Mouse (Mus musculus) heart, postnatal 0 days (tissue): ENCODE measurements at regions not wholly inside any gene's neighbourhood (a gene's known extent, or its start where the extent isn't known, plus 50 kb on each side); places are given as distances from the start of the nearest gene placed in this dataset.

Experiments used
- ATAC-seq: fragments of 200-750 bp; cut with Nextera tagmentation; 2 replicates; pipeline ENCODE4 v1.8.0; 2017; ENCODE audit warnings: low read depth, moderate number of reproducible peaks, moderate library complexity; ENCODE audit not compliant: insufficient read depth
- DNase-seq: peaks from one replicate; pipeline ENCODE4 v3.0.0-alpha.2; 2016; ENCODE audit warnings: low spot score
- H3K27ac ChIP-seq: fragments of 300-500 bp; sonication (generic); 2 replicates; pipeline ENCODE4 v1.5.1; 2014; ENCODE audit warnings: low read depth, mild to moderate bottlenecking
- H3K27me3 ChIP-seq: fragments of 300-500 bp; sonication (generic); 2 replicates; pipeline ENCODE4 v1.6.1; 2014; ENCODE audit warnings: low read length, mixed read lengths; ENCODE audit not compliant: control insufficient read depth, insufficient read depth
- H3K36me3 ChIP-seq: fragments of 300-500 bp; sonication (generic); replicated peaks from 2 replicates; pipeline ENCODE4 v1.6.1; 2014; ENCODE audit warnings: low read length, mixed read lengths; ENCODE audit not compliant: control insufficient read depth, insufficient read depth
- H3K4me1 ChIP-seq: fragments of 300-500 bp; sonication (generic); 2 replicates; pipeline ENCODE4 v1.6.1; 2014; ENCODE audit warnings: antibody characterized with exemption; ENCODE audit not compliant: control insufficient read depth, insufficient read depth
- H3K4me2 ChIP-seq: fragments of 300-500 bp; sonication (generic); 2 replicates; pipeline ENCODE4 v1.6.1; 2014; ENCODE audit warnings: low read depth, mild to moderate bottlenecking, low read length, moderate library complexity
- H3K4me3 ChIP-seq: fragments of 300-500 bp; sonication (generic); 2 replicates; pipeline ENCODE4 v1.5.1; 2014; ENCODE audit warnings: low read depth, low read length
- H3K9ac ChIP-seq: fragments of 300-500 bp; sonication (generic); replicated peaks from 2 replicates; pipeline ENCODE4 v1.6.1; 2014; ENCODE audit warnings: low read depth, low read length, mixed read lengths
- H3K9me3 ChIP-seq: fragments of 300-500 bp; sonication (generic); replicated peaks from 2 replicates; pipeline ENCODE4 v1.6.1; 2016; ENCODE audit warnings: low read length; ENCODE audit not compliant: control insufficient read depth
- CTCF ChIP-seq: IDR thresholded peaks from 2 replicates; pipeline ENCODE4 v1.5.1; 2016; ENCODE audit warnings: antibody characterized with exemption, control low read depth, low read depth
- EP300 ChIP-seq: IDR thresholded peaks from 2 replicates; pipeline ENCODE4 v1.6.1; 2016; ENCODE audit warnings: antibody characterized with exemption, low read depth
- WGBS: fragments of 180-500 bp; shearing (Covaris S2); extraction: QIAGEN DNeasy Blood & Tissue Kit; methylation state at CpG from one replicate; pipeline ENCODE4 v1.1.7; 2014; 5-methylcytosine and 5-hydroxymethylcytosine counted together

DNA sequence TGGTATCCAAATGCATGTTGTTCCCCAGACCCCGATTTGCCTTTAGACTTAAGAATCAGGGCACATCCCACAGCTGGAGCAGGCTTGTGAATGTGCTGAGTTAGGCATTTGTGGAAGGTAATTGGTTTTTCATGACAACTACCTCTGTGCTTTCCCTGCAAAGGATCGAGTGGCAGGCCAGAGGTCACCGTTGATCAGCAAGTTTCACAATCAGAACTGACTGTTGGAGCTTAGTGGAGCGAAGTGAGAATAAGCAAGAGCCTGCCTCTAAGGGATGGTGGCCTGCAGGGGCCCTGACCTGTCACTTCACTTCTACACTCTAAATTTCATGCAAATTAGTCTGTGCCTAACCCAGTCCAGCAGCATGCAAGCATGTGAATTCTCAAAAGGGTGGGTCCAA lies 270.7 kb downstream of the Ins1 start:
- H3K9me3 ChIP-seq: no peaks in the 10 kb centered on the region
- no peaks in the 10 kb centered on the region for H3K36me3 ChIP-seq
- H3K27me3 ChIP-seq: no peaks in the 10 kb centered on the region
- no peak overlapping the region for H3K9ac ChIP-seq
- no peaks in the 10 kb centered on the region for H3K4me1 ChIP-seq
- H3K27ac ChIP-seq: no peak overlapping the region
- WGBS: 64% methylated on average over 4 of the region's 4 CpGs
- TF ChIP-seq CTCF (no peak), EP300 (no peak)
- no peak for DNase-seq
- no peak overlapping the region for H3K4me3 ChIP-seq
- ATAC-seq: no peak
- H3K4me2 ChIP-seq: no peak overlapping the region

DNA sequence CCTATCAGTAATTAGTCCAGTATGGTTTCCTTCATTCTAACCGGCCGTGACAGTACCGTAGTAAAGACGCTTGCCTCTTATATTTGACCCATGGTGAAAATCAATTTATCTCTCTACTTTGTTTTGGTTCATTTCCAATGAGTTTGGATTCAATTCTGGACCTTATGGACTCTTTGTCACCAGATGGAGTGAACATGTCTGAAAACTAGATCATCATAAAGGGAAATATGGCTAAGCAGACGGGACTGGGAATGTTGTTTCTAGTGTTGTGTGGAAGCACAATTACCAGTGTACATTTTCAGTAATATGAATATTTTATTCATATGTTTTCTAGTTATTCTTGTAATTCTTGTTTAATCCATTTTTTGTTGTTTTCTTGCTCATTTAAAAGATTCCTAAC lies 261.4 kb downstream of the Ins1 start:
- Histone ChIP-seq H3K36me3 (no peaks in the 10 kb centered on the region), H3K4me2 (no peak overlapping the region), H3K4me1 (no peaks in the 10 kb centered on the region), H3K27ac (no peak overlapping the region), H3K9me3 (peaks cover 4% of the 10 kb centered on the region; the same call in 1 of the 2 replicates), H3K4me3 (no peak overlapping the region), H3K9ac (no peak overlapping the region), H3K27me3 (no peaks in the 10 kb centered on the region)
- no peak for ATAC-seq
- 86% methylated on average over 5 of the region's 5 CpGs for WGBS
- no peak for DNase-seq
- TF ChIP-seq CTCF: no peak
- no peak for TF ChIP-seq EP300

DNA sequence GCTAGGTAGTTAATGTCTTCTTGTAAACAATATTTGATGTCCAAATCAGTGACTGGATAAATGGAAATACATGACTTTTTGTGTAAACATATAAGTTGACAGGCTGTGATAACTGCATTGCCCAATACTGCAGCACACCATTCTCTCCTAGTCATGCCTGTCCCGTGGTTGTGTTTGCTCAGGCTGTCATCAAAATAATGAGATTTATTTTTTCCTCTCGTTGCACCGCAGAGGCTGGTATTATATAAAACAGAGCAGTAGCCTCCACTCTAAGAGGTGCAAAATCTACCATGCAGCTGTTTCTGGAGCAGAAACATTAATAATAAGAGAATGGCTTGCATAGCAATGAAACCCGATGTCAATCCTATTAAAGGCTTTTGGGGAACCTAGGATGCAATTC lies 239.2 kb downstream of the Ins1 start:
- no peaks in the 10 kb centered on the region for H3K27me3 ChIP-seq
- 70% methylated on average over 4 of the region's 4 CpGs for WGBS
- ATAC-seq (no peak), DNase-seq (no peak)
- peaks cover 5% of the 10 kb centered on the region; the same call in 1 of the 2 replicates for H3K9me3 ChIP-seq
- H3K4me1 ChIP-seq: no peaks in the 10 kb centered on the region
- H3K4me3 ChIP-seq: no peak overlapping the region
- H3K27ac ChIP-seq: no peak overlapping the region
- TF ChIP-seq CTCF (no peak), EP300 (no peak)
- no peak overlapping the region for H3K4me2 ChIP-seq
- H3K9ac ChIP-seq: no peak overlapping the region
- H3K36me3 ChIP-seq: no peaks in the 10 kb centered on the region
